Mouse (Mus musculus) thymus, adult 2 months (tissue): ENCODE data around the gene Ephb2. TPM values are rescaled to one million over a fixed set of nuclear protein-coding genes. Genes with fewer than 3 reads are reported as not detected.

Source experiments
- DNase-seq: peaks from one replicate; pipeline ENCODE4 v3.0.0; 2021
- H3K27ac ChIP-seq: fragments of 200-500 bp; 2 replicates; pipeline ENCODE4 v1.5.1; 2012; ENCODE audit warnings: low read length, control low read depth; ENCODE audit not compliant: control insufficient read depth, insufficient read depth
- H3K27me3 ChIP-seq: fragments of 200-500 bp; 2 replicates; pipeline ENCODE4 v1.6.1; 2012; ENCODE audit warnings: mild to moderate bottlenecking, low read length, moderate library complexity, mixed read lengths; ENCODE audit not compliant: control insufficient read depth, insufficient read depth
- H3K36me3 ChIP-seq: fragments of 200-500 bp; 2 replicates; pipeline ENCODE4 v1.6.1; 2012; ENCODE audit warnings: mild to moderate bottlenecking, low read length, moderate library complexity; ENCODE audit not compliant: control insufficient read depth, insufficient read depth
- H3K4me1 ChIP-seq: fragments of 200-500 bp; replicated peaks from 2 replicates; pipeline ENCODE4 v1.6.1; 2012; ENCODE audit warnings: low read length; ENCODE audit not compliant: control insufficient read depth, insufficient read depth
- H3K4me3 ChIP-seq: fragments of 200-500 bp; 2 replicates; pipeline ENCODE4 v1.5.1; 2012; ENCODE audit warnings: mild to moderate bottlenecking, low read length, control low read depth, moderate library complexity; ENCODE audit not compliant: control insufficient read depth, insufficient read depth
- CTCF ChIP-seq: fragments of 200-500 bp; IDR thresholded peaks from 2 replicates; pipeline ENCODE4 v1.5.1; 2012; ENCODE audit warnings: mild to moderate bottlenecking, control low read depth, low read length, moderate library complexity, borderline replicate concordance; ENCODE audit not compliant: control insufficient read depth, poor library complexity, insufficient read depth; ENCODE audit errors: extremely low read depth
- POLR2A ChIP-seq: fragments of 200-500 bp; IDR thresholded peaks from 2 replicates; pipeline ENCODE4 v1.6.1; 2012; ENCODE audit warnings: mild to moderate bottlenecking, low read length, control low read depth, moderate library complexity; ENCODE audit not compliant: control insufficient read depth, poor library complexity, insufficient read depth; ENCODE audit errors: extremely low read depth
- WGBS: fragments of 180-500 bp; shearing (Covaris S2); methylation state at CpG from one replicate; pipeline ENCODE4 v1.1.7; 2018; 5-methylcytosine and 5-hydroxymethylcytosine counted together
- polyA plus RNA-seq: library from polyadenylated mRNA; depleted of rRNA; stranded (reverse); fragments of >200 nt; gene quantifications from 2 replicates; pipeline ENCODE4 v1.2.3, GENCODE M21; 2012

The Ephb2 gene
- polyA plus RNA-seq, 1 experiment: 15.4 TPM

DNA sequence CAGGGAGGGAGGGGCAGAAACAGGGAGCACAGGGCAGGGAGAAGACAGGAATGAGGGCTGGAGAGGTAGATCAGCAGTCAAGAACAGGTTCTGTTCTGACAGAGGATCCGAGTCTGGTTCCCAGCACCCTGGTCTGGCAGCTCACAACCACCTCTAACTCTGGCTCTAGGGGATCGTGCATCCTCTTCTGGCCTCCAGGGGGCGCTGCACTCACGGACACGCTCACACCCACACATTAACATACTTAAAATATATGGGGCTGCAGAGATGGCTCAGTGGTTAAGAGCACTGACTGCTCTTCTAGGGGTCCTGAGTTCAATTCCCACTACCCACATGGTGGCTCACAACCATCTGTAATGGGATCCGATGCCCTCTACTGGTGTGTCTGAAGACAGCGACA is 24.2 kb upstream of the Ephb2 start:
- no peak overlapping the region for H3K27ac ChIP-seq
- DNase-seq: no peak
- no peaks in the 10 kb centered on the region for H3K36me3 ChIP-seq
- H3K4me3 ChIP-seq: no peak overlapping the region
- peak; percentile 68; the same call in 1 of the 2 replicates for TF ChIP-seq CTCF
- TF ChIP-seq POLR2A: no peak
- peaks cover 5% of the 10 kb centered on the region for H3K4me1 ChIP-seq
- WGBS: 90% methylated on average over 7 of the region's 7 CpGs
- H3K27me3 ChIP-seq: no peaks in the 10 kb centered on the region

DNA sequence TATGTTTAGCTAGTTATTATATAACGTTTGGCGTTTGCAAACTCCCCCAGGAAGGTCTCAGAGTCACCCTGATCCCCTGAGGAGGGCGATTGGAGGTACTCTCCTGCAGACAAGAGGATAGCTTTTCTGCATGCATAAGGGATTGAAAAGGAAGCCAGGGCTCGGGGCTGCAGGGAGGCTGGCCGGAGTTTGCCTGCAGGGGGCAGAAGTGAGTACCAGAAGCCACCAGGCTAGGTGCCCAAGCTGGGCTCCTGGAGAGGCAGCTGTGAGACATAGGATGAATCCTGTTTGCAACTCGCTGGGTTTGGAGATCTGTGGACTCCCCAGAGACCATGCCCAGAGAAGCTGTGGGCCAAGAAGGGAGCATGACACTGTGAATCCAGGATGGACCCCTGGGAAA is 19.3 kb upstream of the Ephb2 start:
- DNase-seq: no peak
- Histone ChIP-seq H3K4me3 (no peak overlapping the region), H3K27me3 (no peaks in the 10 kb centered on the region), H3K27ac (no peak overlapping the region), H3K4me1 (no peaks in the 10 kb centered on the region), H3K36me3 (no peaks in the 10 kb centered on the region)
- TF ChIP-seq POLR2A: no peak
- TF ChIP-seq CTCF: no peak
- WGBS: 54% methylated on average over 6 of the region's 6 CpGs

DNA sequence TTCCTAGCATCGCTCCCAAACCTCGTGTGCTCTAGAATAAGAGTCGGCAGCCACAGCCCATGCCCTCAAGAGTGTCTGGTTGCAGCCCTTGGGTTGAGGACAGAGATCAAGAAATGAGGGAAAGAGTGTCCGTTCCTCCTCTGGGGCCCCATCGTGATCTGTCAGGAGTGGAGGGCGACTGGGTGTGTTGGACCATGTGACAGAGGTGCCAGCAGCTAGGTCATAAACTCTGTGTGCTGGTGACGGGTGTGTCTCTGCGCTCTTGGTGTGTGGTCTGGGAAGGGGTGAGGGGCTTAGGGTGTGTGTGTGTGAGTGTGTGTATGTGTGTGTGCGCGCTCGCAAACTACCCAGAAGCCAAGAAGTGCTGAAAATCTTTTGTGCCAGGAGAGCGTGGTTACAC is 17.2 kb upstream of the Ephb2 start:
- no peaks in the 10 kb centered on the region for H3K4me1 ChIP-seq
- 95% methylated on average over 12 of the region's 12 CpGs for WGBS
- no peaks in the 10 kb centered on the region for H3K27me3 ChIP-seq
- TF ChIP-seq POLR2A (no peak), CTCF (no peak)
- DNase-seq: no peak
- H3K27ac ChIP-seq: no peak overlapping the region
- H3K4me3 ChIP-seq: no peak overlapping the region
- H3K36me3 ChIP-seq: no peaks in the 10 kb centered on the region

DNA sequence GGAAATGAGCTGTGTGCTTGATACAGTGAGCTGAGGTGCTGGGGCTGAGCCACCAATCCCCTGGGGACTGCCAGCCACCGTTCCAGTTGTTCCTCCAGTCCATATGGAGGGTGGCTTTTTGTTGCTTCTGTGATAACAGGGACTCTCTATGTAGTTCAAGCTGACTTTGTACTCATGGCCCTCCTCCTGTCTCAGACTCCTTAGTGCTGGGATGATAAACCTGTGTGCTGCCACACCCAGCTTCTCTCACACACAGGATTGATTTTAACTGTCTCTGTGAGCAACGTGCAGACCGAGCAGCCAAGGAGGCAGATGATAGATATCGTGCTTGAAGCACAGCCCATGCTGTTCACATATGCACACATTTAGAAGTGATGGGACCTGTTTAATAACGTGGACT is 16.3 kb upstream of the Ephb2 start:
- no peak overlapping the region for H3K4me3 ChIP-seq
- WGBS: 90% methylated on average over 5 of the region's 5 CpGs
- no peaks in the 10 kb centered on the region for H3K27me3 ChIP-seq
- H3K36me3 ChIP-seq: no peaks in the 10 kb centered on the region
- H3K4me1 ChIP-seq: no peaks in the 10 kb centered on the region
- no peak for DNase-seq
- no peak overlapping the region for H3K27ac ChIP-seq
- TF ChIP-seq POLR2A (no peak), CTCF (no peak)

DNA sequence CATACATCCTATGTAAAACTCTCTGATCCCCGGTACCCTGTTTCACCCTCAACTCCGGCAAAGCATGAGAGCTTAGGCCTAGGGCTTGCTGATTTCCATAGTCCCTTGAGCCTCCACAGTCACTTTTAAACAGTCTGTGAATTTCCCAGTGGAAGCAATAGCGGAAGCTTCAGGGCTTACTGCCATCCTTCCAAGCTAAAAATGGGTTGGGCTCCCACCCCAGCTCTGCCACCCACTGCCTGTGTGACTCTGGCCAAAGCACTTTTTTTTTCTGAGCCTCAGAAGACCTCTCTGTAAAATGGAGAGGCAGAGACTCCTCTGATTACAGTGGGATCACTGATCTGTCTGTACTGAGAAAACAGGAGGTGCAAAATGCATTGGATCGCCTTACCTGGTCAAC is 12.8 kb upstream of the Ephb2 start:
- Histone ChIP-seq H3K27me3 (no peaks in the 10 kb centered on the region), H3K27ac (no peak overlapping the region), H3K36me3 (no peaks in the 10 kb centered on the region), H3K4me3 (no peak overlapping the region), H3K4me1 (no peaks in the 10 kb centered on the region)
- no peak for DNase-seq
- 79% methylated on average over 4 of the region's 4 CpGs for WGBS
- TF ChIP-seq CTCF (no peak), POLR2A (no peak)

DNA sequence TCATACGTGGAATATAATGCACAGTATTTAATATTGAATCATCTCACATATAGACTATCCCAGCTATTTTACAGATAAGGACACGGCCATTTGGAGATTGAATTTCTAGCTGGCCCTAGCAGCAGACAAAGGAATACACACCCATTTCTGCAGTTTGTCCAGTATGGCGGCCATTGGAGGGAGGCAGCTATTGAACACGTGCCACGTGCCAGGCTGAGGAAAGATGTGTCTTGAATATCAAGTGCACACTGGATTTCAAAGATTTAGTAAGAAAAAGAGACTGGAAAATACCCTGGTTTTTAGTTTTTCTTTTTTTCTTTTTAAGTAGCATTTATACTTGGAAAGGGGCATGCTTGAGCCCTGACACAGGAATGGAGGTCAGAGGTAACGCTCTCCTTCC is 11.4 kb upstream of the Ephb2 start:
- DNase-seq: no peak
- WGBS: 95% methylated on average over 6 of the region's 6 CpGs
- Histone ChIP-seq H3K4me3 (no peak overlapping the region), H3K4me1 (peaks cover 1% of the 10 kb centered on the region; the same call in 1 of the 2 replicates), H3K27me3 (no peaks in the 10 kb centered on the region), H3K36me3 (no peaks in the 10 kb centered on the region), H3K27ac (no peak overlapping the region)
- TF ChIP-seq CTCF (no peak), POLR2A (no peak)

DNA sequence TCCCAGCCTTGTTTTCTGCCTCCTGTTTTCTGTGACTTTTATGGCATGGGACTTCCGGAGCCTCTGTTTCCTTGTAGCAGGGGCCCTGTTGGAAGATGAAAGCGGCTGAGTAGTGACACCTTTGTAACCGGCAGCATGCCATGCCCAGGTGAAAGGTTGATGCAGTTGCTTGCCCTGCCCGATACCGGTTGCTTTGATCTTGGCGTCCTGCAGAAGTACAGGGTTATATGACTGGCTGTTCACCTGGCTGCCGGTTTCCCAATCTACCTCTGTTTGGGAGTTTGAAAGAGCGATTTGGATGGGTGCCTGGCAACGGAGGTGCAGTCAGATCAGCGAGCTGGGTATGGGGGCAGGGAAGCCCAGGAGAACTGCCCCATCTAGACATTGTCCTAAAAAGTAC is 7.0 kb upstream of the Ephb2 start:
- no peaks in the 10 kb centered on the region for H3K36me3 ChIP-seq
- H3K27me3 ChIP-seq: no peaks in the 10 kb centered on the region
- H3K4me3 ChIP-seq: no peak overlapping the region
- no peak for TF ChIP-seq POLR2A
- no peak for TF ChIP-seq CTCF
- DNase-seq: no peak
- H3K27ac ChIP-seq: no peak overlapping the region
- H3K4me1 ChIP-seq: peaks cover 8% of the 10 kb centered on the region
- WGBS: 92% methylated on average over 10 of the region's 10 CpGs
